Mouse (Mus musculus): ENCODE measurements around the gene Cyp4f15.
"Not testable (repeated sequence)": the region's sequence is repeated elsewhere in the genome, so short reads cannot be mapped to it uniquely, and the experiment has no call there.

Gene Cyp4f15

DNA sequence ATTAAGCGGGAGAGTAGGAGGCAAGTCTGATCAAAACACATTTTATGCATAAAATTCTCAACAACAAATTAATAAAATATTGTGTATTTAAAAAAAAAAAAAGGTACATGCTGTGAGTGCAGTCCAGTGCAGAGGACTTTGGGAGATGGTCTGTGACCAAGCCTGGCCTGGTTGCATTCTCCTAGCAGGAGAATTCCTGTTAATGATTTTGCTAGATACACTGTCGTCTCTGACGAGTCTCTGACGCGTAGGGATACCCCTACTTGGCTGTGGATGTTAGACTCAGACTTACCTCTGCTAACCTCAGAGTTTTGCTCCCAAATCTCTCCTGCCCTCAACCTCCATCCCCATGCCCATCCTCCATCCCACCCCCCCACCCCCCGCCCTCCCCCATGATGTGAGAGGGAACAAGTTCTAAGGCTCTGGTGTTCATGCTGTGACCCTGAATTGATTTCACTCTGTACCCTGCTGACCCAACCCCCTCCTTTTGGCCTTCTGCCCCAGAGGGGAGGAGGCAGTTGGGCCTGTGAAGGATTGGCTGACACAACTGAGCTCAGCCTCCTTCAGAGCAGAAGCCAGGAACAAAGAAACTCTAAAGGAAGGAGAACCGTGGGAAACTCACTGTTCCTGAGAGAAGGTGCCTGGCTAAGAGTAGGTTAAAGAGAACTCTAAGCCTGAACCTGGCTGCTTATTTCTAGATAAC, at the start of gene Cyp4f15:
Cyp4f15 (plus strand) TSS at position 580 of the 703 bp plus-strand sequence.
- DNase-seq (ENCODE audit: low read depth) = no peak

DNA sequence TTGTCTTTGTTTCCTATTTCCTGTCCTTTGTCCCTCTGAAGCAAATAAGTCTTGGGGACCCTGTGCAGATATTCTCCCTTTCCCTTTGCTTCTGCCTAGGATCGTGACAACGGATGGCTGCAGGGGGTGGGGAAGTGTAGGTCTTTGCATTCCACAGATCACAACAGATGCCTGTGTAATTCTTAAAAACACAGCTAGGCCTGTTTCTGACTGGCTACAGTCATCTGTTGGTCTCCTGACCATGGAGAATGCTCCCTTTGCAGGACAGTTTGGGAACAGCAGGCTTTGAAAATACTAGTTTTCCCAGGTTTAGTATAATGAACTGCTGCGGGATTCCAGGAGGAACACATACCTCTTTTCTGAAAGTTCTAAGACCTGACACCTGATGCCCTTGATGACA, 49.1 kb upstream of the Cyp4f15 start:
- no peak for DNase-seq (ENCODE audit: low read depth)

DNA sequence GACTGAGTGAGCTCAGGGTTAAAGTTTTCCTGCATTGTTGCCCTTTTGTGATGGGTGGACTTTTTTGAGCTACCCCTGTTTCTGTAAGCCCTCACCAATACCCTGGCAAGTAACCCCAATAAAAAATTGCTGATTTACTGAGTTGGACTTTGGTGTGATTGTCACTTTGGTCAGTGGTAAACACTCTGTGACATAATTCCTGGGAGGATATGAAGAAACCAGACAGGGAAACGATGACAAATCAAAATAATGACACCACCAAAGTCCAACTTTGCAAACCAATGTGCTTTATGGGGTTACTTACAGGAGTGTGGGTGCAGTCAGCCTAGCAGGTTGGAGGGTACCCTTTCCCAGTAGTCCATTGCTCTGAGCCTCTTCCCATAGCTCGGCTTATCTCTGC, 48.3 kb upstream of the Cyp4f15 start:
- no peak for DNase-seq (ENCODE audit: low read depth)

DNA sequence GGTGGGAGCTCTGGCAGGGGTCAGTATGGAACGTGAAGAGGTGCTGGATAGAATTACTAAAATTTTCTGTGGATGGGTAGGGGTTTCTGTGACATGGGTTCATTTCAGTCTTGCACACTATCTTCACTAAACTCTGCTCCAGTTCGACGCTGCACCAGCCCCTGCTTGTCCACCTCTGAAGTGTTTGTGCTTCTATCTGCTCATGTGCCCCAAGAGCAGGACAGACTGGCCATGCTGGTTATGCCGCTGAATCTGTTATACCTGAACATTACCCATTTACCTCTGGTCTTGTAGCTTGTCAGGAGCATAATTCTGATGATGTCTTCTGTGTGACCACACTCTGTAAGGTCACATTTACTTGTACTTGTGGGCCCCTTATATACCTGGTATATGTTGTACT, 38.8 kb upstream of the Cyp4f15 start:
- DNase-seq (ENCODE audit: low read depth) = no peak

DNA sequence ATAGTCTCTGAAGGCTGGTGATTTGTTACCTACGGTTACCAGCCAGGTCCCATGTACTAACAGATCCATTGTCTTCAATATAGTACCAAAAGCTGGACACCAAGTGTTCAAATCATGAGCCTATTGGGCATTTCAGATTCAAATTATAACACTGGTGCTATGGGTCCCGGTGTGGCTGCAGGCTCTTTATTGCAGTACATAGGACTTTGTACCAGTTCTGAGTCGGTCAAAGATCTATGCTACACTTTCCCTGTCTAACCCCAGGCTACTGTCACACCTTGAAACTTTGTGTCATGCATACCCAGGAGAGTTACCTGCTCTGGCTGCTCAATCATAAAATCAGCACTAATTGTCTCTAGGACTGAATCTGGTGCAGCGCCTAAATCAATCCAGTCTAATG, 31.6 kb upstream of the Cyp4f15 start:
- no peak for DNase-seq (ENCODE audit: low read depth)

DNA sequence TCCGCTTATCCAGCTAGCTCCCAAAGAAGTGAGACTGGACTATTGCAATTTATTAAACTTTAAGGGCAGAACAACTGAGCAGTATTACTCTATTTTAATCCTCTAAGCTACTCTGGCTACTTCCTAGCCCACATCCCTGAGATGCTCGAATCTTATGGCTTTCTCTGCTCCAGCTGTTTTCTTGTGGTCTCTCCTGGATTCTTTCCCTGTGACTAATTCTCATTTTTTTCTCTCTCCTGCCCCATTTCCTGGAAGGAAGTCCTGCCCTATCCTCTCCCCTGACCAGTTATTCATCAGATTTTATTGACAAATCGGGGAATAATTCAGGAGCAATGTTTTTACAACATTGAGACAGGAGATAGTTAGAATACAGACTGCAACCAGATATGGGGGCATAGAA, 28.4 kb upstream of the Cyp4f15 start:
- DNase-seq (ENCODE audit: low read depth) = peak; percentile 54

DNA sequence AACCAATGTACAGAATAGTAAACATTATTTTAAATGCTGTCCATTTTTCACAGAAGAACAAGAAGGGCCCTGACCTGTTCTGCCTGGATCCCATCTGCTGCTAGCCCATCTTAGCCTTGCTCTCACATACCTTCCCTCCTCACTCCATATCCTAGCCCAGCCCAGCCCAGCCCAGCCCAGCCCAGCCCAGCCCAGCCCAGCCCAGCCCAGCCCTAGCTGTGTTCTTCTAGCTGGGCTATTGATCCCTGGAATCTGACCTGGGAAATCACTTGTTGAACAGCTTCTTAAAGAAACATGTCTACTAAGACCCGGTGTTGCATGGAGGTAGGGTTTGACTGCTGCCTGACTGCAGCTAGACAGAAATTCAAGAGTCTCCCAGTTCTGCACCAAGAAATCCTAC, 27.2 kb upstream of the Cyp4f15 start:
- no peak for DNase-seq (ENCODE audit: low read depth)

DNA sequence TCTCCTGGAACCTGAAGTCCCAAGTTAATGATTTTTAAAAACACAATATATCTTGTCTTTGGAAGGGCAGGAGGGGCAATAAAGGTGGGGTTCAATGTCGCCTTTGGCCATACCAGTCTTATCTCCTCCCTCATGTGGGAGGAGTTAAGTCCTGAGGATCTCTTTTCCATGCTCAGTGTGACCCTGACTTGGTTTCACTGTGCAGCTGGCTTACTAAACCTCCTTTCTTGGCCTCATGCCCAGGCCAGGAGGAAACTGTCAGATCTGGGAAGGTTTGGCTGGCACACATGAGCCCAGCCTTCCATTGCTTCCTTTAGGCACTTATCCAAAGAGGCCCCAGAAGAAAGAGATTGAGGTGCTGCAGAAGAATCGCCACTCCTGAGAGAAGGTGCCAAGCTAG, 26.7 kb upstream of the Cyp4f15 start, which contains the start of gene Cyp4f40:
Cyp4f40 (plus strand) TSS at position 189 of the 400 bp plus-strand sequence.
- DNase-seq (ENCODE audit: low read depth) = peak; percentile 36

DNA sequence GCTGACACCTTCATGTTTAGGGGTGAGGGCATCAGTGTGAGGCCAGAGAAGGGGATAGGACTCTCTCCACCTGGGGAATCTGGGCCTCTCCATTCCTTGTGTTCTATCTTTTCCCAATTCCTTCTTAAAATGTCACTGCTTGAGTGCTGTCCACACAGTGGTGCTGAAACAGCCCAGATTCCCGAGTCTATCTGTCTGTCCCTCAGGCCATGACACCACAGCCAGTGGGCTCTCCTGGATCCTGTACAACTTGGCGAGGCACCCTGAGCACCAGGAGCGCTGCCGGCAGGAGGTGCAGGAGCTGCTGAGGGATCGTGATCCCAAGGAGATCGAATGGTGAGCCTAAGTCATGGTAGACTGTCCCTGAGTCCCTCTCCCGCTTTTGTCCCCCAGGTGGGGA, 11.5 kb upstream of the Cyp4f15 start:
- DNase-seq (ENCODE audit: low read depth) = peak; percentile 44

DNA sequence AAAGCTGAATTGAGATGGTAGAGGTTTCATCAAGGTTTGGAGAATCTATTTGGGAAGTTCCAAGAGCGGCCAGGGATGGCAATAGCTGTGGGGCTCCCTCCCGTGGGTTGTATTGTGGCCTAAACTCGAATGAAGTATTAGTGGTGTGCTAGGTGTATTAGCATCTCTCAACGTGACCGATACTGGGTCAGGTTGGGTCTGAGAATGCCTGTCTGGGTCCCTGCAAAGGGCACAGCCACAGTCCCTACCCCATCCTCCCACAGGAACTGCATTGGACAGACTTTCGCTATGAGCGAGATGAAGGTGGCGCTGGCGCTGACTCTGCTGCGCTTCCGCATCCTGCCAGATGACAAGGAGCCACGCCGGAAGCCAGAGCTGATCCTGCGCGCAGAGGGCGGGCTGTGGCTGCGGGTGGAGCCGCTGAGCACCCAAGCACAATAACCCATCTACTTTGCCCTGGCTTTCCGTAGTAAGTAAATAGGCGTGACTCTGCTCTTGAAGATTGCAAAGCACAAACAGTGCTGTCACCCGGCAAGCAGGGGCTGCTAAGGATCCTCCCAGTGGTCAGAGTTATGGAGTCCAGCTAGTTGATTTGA, 9.3 kb upstream of the Cyp4f15 start:
- DNase-seq (ENCODE audit: low read depth) = no peak

DNA sequence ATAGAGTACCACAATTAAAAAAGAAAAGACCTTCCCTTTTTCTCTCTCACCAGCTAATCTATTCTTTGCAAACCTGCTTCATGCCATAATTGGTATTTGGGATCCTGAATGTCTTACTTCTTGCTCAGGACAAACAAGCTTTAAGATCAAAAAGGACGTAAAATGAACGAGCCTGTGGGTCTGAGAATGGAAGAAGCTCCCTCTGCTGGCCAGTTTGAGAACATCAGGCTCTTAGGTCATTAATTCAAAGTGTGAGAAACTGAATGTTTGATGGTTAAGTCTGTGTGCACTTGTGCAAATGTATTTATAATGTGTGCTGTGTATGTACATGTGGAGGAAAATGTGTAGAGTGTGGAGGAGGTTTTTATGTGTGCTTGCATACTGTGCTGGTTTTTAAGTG, 5.0 kb upstream of the Cyp4f15 start:
- peak; percentile 70 for DNase-seq (ENCODE audit: low read depth)

DNA sequence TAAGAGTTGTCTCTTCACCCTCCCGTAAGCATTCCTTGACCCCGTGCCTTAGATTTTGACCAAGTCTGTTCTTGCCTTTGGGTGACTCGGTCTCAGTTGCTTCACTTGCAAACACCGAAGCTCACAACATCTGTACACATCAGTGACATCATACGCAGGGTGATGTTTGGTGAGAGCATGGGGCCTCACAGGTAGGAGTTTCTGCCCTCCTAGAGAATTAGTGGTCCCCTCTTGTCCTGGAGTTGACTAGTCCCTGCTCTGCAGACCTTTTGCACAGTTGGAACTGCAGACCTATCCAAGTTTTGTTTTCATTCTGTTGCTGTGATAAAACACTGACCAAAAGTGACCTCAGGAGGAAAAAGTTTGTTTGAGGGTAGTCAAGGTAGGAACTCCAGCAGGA, 1.3 kb downstream of the Cyp4f15 start:
- no peak for DNase-seq (ENCODE audit: low read depth)

DNA sequence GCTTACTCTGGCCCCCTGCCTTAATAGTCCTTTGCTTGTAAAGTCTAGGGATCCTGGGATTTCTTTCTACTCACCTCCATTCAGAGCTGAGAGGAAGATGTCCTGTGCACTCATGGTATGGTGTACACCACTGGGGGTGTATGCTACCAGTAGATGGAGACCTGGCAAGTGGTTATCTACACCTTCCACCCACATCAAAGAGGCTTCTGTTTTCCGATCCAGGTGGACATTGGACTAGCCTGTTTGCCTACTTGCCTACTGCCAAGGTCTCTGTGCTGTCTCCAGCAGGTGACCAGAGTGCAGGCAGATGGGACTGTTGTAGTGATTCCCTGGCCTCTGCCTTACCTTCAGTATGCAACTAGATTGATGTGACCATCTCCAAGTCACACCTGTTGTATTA, 5.5 kb downstream of the Cyp4f15 start:
- no peak for DNase-seq (ENCODE audit: low read depth)

DNA sequence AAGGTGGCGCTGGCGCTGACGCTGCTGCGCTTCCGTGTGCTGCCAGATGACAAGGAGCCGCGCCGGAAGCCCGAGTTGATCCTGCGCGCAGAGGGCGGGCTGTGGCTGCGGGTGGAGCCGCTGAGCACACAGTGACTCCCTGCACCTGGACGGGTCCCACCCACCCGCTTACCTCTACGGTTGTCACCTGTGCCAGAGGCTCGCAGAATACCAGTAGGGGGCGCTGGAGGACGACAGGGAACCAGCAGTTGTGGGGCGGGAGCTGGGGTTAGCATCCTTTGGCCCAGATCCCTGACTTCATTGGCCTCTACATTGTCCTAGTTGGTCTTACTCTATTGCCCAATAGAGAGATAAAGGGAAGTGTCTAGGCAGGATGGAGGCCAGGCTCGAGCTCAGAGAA, 17.4 kb downstream of the Cyp4f15 start:
- no peak for DNase-seq (ENCODE audit: low read depth)

DNA sequence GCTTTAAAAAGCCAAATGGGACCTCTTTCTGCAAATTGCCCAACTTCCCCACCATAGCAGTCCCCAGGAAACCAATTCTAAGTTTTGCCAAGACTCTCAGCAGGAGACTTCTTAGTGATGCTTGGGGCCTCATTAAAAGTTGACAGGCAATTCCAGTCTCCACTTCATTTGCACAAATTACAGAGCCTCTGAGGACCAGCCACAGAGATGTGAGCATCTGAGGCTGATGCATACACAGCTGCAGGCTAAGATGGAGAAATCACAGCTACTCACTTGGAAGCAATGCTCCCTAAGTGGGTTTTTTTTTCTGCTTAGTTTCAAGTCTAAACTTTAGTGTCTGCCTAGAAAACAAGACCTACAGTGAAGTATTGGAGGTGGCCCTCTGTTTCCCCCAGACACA, 25.1 kb downstream of the Cyp4f15 start:
- not testable (repeated sequence) for DNase-seq (ENCODE audit: low read depth)

DNA sequence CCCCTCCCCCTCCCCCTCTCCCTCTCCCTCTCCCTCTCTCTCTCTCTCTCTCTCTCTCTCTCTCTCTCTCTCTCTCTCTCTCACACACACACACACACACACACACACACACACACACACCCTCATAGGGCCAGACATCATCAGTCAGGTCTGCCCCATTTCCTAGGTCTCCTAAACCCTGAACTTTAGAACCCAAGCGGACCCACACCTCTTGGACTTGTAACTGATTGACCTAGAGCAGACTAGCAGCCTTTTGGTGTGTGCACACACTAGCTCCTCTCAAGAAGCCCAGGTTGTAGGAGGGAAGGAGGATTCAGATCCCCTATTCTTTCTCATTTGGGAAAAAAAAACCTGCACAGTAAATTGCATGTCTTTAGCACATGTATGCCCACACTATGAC, 36.7 kb downstream of the Cyp4f15 start:
- not testable (repeated sequence) for DNase-seq (ENCODE audit: low read depth)

DNA sequence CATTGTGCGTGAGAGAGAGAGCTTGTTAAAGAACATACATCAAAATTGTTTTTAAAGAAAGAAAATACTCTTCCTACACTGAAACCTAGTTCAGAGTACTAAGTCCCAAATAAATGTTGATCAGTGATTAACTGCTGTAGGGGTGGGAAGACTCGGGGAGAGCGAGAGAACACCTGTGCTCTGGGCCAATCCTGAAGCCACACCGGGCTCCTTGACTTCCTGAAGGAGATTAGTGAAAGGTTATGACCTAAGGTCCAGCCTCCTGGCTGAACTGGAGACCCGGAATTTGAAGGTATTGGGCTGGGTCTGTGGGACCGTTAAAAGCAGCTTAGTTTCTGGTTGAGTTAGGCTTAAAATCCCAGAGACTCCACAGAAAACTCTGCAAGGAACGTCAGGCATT, 37.3 kb downstream of the Cyp4f15 start:
- no peak for DNase-seq (ENCODE audit: low read depth)

DNA sequence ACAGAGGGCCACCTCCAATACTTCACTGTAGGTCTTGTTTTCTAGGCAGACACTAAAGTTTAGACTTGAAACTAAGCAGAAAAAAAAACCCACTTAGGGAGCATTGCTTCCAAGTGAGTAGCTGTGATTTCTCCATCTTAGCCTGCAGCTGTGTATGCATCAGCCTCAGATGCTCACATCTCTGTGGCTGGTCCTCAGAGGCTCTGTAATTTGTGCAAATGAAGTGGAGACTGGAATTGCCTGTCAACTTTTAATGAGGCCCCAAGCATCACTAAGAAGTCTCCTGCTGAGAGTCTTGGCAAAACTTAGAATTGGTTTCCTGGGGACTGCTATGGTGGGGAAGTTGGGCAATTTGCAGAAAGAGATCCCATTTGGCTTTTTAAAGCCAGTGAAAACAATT, 40.9 kb downstream of the Cyp4f15 start:
- not testable (repeated sequence) for DNase-seq (ENCODE audit: low read depth)

DNA sequence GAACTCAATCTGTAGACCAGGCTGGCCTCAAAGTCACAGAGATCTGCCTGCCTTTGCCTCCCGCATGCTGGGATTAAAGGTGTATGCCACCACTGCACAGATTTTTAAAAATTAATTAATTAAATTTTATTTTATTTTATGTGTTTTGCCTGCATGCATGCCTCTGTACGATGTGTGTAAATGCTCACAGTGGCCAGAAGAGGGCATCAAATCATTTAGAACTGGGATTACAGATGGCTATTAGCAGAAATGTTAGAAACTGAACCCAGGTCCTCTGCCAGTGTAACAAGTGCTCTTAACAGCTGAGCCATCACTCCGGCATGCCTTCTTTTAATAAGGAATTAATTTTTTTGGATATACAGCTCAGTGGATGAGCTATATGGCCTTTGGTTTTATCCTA, 43.6 kb downstream of the Cyp4f15 start:
- DNase-seq (ENCODE audit: low read depth) = peak; percentile 34

DNA sequence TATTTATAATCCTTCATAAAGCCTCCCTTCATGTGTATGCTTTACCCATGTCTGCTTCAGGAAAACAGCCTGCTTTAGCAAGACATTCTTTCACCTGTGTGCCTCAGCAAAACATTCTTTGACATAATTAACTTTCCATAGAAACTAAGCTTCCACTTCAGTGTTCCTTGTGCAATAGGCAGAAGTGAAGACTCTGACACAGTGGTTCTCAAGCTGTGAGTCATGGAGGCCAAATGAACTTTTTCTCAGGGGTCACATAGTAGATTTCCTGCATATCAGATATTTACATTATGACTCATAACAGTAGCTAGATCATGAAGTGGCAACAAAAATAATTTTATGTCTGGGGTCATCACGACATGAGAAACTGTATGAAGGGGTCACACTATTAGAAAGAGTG, 53.0 kb downstream of the Cyp4f15 start:
- DNase-seq (ENCODE audit: low read depth) = peak; percentile 34

DNA sequence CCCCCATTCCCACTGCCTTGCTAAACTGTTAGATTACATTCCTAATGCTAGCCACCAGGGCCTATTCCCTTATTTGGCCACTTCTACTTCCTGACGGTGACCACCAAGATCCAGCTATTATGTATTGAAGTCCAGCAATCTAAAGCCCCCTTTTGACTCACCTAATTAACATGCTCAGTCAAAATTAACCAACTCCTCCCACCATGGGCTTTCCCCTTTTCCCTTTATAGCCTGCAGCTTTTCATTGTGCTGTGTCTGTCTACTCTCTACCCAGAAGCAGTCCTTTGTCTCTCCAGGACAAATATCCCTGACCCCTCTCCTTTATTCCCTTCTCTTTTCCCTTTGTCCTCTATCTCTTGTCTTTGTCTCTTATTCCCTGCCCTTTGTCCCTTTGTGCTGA, 55.6 kb downstream of the Cyp4f15 start:
- DNase-seq (ENCODE audit: low read depth) = no peak

DNA sequence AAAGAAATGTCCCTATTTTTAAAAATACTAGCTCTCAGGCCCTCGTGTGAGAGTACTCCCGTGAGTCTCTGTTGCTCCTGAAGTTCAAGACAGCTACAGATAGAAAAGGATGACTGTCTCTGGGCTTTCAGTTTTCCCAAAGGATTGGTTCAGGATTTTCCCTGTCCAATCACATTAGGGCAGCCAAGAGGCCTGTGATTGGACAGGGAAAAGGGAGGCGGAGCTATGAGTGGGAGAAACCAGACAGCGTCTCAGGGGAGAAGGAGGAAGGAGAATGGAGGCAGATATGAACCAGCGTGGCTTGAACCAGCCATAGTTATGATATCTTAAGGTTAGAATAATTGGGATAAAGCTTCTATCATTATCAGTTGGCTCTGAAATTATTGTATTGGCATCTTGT, 65.2 kb downstream of the Cyp4f15 start:
- DNase-seq (ENCODE audit: low read depth) = no peak
